Mouse (Mus musculus): ENCODE measurements at regions not wholly inside any gene's neighbourhood (a gene's known extent, or its start where the extent isn't known, plus 50 kb on each side); places are given as distances from the start of the nearest gene placed in this dataset.
A peak's percentile ranks its signal among the peaks of the same experiment; 100 is the strongest.

DNA sequence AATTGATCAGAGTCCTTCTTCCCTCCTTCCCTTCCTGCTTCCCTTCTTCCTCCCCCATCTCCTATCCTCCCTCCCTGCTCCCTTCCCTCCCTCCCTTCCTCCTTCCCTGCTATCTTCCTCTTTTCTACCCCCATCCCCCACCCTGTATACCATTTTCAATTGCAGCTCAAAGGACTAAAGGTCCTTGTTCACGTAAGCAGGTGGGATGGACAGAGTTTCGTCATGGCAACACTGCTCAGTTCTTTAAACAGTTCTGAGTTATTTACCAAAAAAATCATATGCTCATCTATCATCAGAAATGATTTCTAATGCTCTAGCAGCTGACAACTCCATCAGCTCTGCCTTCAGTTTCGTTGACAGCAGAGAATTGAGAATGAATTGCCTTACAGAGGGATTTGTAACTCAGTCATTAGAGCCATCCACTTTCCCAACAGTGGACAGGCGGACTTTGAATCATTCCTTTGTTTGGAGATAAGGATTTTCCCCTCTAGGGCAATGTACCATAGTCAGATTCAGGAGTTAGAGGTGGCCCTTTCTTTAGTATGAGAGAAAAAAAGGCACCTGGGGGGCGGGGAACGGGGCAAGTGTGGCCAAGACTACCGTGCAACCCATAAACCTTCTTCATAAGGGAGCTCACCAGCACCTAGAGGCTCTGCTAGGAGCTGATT is 113.7 kb upstream of the Lrig1 start:
- no peak for DNase-seq (ENCODE audit: low read depth)

DNA sequence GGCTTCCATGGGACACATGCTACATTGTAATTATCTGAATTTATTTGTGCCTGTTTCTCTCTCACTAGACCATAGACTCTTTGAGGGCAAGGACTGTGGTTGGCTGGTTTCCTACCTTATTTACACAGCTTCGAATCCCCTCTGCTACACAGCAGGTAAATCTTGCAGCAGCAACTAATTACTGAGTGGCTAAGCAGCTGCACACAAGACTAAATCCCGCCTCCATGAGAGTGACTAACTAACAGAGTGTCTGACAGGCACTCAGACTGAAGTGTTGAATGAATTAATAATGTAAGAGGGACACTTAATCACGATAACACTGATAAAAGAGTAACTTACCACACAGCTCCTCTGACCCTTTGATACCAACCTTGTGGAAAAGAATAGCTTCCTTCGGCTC is 111.9 kb upstream of the Lrig1 start:
- DNase-seq (ENCODE audit: low read depth): no peak

DNA sequence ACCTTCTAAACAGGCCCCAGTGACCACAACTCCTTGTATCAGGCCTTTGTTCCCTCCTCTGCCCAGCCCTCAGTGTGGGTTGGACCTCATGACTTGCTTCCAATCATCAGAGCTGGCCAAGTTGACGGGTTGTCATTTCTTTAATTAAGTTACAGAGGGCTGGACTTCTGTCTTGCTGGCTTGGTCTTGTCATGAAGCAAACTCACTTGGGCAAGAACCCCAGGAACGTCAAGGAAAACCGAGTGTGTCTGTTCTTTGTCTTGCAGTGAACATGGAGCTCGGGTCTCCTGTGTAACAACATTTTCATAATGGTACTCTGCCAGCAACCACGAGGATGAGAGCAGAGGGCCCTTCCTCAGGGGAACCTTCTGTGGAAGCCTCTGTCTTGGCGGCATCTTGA is 107.3 kb upstream of the Lrig1 start:
- DNase-seq (ENCODE audit: low read depth): no peak

DNA sequence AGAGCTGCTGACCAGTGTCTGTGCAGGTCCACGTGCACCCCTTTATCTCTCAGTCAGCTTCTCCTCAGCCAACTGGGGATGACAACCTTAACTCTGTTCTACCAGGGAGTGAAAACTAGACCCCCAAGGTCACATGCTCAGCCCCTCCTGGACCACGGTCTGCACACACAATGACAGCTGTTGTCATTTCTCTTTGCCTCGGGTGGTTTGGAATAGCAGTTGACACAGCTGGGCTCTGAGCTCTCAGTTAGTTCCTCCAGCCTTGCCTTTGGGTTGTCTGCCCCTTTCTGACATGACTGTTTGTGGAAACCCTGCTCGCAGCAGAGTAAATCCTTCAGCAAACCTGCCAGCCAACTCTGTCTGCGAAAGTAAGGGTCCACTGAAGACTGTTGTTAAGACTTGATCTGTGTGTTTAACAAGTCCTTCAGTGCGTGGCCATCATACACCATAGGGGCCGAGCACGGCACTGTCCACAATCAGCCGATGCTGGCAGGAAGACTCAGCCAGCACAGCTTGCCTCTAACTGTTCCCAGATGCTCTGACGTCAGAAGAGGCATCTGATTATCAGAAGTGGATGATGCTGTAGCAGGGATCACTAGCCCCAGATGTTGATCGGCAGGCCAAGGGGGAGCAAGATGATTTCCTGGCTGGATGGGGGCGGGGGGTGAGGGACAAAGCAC is 106.7 kb upstream of the Lrig1 start:
- no peak for DNase-seq (ENCODE audit: low read depth)

DNA sequence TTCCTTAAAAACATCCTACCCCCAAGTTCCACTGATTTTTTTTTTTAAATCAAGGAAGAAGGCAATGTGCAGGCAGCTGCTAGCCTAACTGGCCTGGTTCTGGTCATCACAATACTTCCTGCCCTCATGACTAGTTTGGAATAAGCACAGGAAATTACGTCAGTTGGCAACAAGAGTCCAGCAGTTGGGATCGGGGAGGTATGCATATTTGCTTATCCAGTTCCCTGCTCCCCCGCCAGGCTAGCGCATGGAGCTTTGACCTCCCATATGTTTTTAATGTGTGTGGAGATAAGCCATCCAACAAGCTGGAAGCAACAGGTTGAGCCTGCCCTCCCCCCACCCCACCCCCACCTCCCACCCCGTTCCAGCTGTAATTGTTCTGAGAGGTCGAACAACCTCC is 105.7 kb upstream of the Lrig1 start:
- no peak for DNase-seq (ENCODE audit: low read depth)

DNA sequence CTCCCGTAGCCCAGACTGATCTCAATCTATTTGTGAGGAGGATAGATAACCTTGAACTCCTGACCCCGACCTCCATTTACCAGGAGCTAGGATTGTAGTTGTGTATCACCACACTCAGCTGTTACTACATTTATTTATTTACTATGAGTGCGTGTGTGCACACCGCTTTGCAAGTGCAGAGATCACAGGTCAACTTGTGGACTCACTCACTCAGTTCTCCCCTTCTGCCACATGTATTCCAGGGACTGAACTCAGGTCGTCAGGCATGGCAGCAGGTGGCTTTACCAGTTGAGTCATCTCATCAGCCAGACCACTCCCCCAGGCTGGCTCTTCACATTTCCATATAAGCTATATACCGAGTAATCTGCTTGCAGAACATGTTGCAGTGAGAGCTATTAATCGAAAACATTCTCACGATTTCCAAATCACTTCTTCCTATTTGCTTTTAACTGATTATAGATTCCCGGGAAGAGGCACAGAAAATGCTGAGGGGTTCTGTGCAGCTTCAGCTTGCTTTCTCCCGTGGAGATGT is 104.4 kb upstream of the Lrig1 start:
- no peak for DNase-seq (ENCODE audit: low read depth)

DNA sequence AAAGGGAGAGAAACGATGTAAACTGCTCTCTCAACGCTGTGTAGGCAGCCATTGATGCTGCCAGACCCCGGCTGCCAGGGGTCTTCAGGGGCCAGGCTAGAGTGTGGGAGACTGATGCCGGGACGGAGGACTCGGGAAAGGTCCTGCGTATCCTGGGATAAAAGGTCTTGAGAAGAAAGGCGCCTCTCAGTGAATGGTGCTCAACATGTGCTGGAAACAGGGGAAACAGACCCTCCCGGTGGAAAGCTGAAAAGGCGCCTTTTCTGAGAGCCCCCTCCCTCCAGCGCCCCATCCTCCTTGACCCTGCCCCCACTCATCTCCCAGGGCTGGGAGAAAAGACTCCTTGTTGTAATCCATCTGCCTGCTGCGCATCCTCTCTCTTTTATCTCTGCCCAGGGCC is 101.1 kb upstream of the Lrig1 start:
- no peak for DNase-seq (ENCODE audit: low read depth)

DNA sequence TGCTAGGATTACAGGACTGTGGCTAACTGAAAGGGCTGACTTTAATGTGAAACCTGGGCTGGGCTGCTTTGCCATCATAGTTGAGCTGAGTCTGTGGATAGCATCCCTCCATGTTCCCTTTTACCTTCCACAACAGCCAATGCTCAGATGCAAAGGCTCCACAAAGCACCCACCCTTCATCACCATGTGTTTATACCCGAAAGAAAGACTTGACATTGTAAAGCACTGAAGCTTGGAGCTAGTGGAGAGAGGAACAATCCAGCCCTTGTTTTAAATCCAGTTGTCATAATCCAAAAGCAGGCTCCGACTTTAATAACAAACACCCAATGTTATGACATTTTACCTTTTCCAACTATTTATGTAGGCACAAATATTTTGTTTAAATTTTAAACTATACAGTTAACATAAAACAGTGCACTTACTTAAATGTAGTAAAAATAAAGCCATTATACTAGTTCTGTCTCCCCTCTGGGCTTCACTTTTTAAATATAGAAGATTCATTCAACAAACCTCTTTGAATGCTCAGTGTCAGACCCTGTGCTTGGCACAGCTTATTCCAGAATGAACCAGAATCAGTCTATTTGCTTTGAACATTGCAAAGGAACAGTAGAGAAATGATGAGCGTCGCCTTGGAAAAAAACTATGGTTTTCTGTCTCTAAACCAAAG is 98.7 kb upstream of the Lrig1 start:
- DNase-seq (ENCODE audit: low read depth): no peak

DNA sequence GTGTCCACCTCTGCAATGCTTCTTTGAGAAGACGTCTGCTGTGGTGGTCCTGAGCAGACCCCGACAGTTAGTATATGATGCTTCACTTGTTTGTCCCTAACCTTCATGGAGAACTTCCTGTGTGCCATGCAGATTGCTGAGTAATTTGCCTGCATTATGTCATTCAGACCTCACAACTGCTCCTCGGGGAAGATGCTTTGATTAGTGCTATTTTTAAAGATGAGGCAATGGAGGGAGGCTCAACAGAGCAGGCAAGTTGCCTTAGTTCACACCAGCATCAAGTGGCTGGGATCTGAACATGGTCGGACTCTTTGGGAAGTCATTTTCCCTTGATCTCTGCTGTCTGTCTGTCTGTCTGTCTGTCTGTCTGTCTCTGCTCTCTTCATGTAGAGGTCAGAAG is 95.5 kb upstream of the Lrig1 start:
- no peak for DNase-seq (ENCODE audit: low read depth)

DNA sequence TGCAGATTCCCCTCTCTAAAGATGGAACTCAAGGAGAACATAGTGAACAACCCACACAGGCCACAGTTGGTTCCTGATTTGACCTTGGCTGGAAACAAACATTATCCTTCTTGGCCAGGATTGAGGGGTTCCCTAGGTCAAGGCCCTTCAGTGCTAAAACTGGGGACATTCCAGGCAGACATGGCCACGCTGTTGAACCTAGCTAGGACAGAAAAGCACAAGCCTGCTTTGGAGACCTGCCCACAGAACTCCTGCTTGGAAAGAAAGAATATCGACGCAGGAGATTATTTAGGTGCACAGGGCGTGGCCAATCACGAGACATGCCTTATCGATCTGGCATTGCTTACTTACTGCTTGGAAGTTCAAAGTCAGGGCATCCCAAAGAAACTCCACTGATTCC is 93.6 kb upstream of the Lrig1 start:
- DNase-seq (ENCODE audit: low read depth): no peak

DNA sequence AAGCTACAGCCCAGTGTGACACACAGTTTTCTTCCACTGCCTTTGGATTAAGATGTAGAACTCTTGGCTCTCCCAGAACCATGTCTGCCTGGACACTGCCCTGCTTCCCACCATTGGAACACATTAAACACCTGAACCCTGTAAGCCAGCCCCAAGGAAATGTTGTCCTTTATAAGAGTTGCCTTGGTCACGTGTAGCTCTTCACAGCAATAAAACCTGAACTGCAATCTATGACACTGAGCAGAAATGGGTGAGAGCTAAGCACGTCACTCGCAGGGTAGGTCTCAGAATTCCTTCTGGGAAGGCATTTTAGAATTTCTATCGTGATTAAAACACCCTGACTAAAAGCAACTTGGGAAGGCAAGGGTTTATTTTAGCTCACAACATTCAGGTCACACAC is 92.4 kb upstream of the Lrig1 start:
- no peak for DNase-seq (ENCODE audit: low read depth)

DNA sequence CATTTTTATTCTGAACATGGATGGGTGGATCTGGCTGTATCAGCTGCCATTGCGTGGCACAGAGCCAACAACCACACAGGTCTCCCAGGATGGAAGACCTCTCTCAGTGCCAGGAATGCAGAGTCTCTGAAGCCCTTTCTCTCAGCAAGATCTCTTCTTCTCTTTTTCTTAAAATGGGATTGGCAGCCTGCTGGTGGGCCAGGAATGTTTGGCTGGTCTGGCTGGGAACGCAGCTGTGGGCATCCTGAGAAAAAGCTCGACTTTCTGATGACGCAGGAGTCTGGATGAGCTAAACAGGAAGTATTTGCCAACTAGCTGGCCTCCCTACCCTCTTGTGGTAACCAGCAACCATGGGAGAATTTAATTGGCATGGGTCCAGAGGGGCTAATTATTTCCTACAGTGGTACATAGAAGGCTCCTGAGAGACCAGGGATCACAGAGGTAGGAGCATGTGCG is 89.4 kb upstream of the Lrig1 start:
- DNase-seq (ENCODE audit: low read depth): no peak

DNA sequence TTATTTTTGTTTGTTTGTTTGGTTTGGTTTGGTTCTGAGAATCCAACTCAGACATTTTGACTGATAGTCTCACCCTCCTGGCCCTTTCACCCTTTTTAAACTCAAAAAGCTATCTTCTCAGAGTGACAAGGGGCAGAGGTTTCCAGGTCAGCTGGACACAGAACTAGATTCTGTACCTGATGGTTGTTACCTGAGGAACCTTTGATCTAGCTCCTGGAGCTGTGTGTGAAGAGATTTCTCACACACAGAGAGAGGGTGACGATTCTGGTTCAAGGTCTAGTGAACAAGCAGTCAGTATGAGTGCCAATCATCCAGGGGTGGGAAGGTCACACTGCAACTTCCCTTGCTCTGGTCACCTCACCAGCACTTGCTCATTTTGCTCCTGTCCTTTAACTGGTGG is 83.5 kb upstream of the Lrig1 start:
- DNase-seq (ENCODE audit: low read depth): no peak

DNA sequence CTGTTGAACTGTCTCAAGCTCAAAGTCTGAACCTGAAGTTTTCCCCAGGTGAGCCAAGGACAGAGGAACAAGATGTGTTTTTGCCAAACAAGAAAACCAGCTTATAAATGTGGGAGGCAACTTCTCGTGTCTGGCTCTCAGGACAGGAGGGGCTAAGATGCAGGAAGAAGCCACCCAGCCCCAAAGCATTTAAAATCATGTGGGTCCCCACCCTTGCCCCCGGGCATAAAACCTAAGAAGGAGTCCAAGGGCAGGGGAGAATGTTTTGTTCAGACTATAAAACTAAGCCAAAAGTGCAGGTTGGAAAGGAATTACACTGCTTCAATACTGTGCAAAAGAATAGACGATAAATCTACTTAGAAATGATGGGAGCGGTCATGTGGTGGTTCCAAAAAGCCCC is 80.7 kb upstream of the Lrig1 start:
- no peak for DNase-seq (ENCODE audit: low read depth)

DNA sequence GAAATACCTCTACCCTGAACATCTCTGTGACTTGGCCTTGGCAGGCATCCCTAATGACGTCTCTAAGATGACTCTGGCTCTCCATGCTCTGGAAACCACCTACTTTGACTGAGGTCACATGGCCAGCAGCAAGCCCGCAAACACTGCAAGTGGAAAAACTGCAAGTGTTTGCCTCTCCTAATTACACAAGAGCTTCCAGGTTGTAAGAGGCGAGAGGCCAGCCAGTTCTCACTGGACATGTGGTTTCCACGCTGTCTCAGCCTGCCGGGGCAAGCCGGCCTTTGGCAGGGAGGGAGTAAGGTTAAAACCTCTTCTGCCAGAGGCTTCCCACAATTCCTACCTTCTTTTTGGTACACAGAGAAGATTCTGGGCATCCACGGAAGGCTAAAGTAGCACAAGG is 79.9 kb upstream of the Lrig1 start:
- DNase-seq (ENCODE audit: low read depth): peak; percentile 14

DNA sequence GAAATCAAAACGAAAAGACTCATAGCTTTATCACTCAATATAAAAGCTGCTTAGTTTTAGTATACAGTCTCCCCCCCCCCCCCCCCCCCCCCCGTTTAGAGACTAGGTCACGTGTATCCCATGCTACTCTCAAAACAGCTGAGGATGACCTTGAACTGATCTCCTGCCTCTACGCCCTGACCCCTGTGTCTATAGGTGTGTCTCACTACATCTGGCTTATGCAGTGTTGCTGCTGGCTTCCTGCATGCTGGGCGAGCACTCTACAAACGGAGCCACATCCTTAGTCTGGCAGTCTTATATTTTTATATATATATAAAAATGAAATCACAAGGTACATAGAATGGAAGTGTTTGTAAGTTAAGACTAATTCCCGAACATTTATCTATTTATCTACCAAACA is 79.3 kb upstream of the Lrig1 start:
- DNase-seq (ENCODE audit: low read depth): no peak

DNA sequence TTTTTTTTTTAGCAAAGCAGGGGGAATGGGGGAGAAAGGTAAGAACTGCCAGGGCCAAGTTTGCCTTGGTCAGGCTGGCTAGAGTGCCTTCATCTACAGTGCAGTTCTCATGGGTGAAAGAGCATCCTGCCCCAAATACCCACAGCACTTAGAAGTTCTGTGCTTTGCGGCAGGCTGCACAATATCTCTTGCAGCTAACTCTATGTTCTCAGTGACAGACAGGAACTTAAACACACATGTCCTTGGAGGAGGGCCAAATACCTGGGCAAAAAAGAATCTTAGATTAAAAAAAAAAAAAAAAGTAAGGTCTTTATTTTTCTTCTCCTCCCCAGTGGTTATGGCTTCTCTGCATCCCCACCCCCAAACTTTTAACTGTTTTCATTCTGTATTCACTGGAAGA is 78.8 kb upstream of the Lrig1 start:
- no peak for DNase-seq (ENCODE audit: low read depth)

DNA sequence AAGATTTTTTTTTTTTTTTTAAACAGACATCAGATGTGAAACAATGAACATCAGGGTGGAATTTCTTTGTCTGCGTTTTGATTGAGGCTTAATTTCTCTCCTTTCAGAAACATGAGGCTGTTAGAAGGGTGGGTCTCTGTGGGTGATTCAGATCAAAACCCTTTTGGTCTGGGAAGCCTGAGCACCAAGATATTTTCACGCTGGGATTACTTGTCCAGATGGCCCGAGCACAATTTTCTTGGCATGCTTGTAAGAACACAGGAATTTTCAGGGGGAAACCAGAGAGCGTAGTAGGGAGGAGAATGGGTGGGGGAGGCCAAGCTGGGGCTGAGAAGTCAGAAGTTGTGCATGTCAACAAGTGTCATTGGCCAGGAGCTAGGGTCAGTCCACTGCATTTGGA is 76.6 kb upstream of the Lrig1 start:
- no peak for DNase-seq (ENCODE audit: low read depth)

DNA sequence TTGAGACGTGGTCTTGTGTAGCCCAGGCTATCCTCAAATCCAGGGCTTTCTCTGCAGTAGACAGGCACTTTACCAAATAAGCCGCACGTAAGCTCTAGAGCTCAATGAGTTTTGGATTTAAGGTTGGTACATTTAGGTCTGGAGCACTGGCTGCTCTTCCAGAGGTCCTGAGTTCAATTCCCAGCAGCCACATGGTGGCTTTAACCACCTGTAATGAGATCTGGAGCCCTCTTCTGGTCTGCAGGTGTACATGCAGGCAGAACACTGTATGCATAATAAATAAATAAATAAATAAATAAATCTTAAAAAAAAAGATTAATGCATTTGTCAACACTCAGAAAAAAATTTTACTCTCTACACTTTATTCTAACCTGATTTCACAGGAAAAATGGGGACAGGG is 74.9 kb upstream of the Lrig1 start:
- no peak for DNase-seq (ENCODE audit: low read depth)

DNA sequence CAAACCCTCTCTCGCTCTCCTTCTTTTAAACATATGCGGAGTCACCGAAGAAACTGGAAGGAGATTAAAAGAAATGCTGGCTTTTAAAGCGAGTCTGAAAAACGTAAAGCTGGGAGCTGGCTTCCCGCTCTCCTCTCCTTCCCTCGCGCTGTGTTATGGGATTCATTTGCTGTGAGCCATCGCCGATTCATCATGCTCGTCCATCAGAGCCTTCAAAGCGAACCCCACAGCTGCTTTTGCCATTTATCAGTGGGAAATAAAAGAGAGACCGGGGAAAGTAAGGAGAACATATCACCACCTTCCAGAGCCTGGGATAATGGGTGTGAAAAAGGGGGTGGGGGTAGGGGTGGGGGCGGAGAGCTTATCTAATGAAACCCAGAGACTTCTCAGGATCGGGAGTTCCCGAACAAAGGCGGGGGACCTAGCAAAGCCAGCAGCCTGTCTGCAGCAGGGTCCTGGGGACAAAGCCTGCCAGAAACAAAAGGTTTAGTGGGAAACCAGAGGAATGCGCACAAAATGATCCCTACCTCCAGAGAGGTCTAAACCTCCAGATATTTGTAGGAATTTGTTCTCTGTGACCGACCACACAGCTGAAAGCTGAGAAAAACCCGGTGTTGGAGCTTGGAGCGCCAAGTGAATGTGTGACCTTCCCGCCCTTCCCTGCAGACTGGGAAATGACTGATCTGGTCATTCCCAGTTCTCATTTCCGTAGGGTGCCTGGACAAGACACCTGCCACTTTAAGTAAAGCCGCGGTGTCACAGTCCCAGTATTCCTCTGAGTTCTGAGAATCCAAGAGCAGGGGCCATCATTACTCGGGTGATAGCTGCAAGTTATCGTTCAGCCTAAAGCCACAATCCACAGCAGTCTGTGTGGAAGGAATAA is 73.9 kb upstream of the Lrig1 start:
- no peak for DNase-seq (ENCODE audit: low read depth)

DNA sequence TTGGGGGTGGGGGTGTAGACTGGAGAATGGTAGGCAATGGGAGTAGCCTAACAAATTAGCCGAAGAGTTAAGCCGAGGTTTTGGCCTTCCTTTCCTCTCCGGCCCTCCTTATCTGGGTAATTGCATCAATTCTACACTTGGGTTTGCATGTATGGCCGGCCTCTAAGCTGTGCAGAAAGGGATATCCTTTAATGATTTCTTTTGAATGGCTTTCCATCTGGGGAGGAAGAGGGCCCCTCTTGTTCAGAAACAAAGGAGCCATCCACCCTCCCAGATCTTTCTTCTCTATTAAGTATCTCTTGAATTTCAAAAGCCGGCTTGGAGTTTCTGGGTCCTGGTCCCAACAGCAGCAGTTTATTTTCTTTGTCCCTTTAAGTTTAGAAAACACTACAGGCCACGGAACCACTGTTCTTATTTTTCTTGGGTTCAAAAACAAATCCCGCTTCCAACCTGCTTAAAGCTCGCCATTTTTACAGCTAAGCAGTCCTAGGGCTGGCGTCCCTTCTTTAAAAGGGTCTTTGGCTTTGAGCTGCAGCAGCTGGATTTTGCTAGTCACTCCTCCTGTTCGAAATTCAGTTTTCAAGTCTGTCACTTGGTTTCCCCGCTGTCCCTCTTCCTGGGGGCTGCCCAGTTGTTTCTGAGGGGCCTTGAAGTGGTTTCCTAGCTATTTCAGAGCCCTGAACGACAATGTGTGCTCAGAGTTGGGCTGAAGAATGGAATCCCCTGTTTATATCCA is 73.1 kb upstream of the Lrig1 start:
- DNase-seq (ENCODE audit: low read depth): no peak

DNA sequence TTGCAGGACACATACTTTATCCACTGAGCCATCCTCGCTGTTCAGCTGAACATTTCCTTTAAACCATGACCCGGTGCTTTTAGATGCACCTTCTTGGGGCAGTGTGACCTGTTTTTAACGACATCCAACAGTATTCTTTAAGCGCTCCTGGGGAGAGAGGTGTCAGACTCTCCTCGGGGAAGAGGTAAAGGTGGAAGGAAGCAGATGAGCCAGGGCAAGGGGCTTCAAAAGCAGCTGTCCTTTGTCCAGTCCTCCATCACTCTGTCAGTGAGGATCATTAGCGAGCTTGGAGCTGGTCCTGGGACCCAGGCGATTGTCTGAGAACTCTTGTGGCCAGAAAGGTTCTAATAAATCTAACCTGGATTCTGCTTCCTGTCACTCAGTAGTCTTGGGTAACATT is 72.4 kb upstream of the Lrig1 start:
- DNase-seq (ENCODE audit: low read depth): no peak

All from induced T-regulatory cell, adult 2 months (primary cell).